Mouse (Mus musculus): ENCODE measurements around the gene Smug1.

Gene Smug1

GRCm38 (mm10) chr15:103167042-103167615 lies at the start of gene Smug1:
Smug1 (minus strand) TSS chr15:103167092.
- in situ Hi-C loops (cut with MseI, MboI) = loop anchor here in 1 of 2 experiments (5.0 kb wide), 1 partner anchor 180 kb away; no protein-coding TSS in a partner anchor

- in situ Hi-C loops (cut with MseI, MboI) = no loop called here
These were observed 49.2 kb upstream of the Smug1 start for GRCm38 (mm10) chr15:103216052-103216451.

GRCm38 (mm10) chr15:103214971-103215907 lies 48.3 kb upstream of the Smug1 start:
- in situ Hi-C loops (cut with MseI, MboI) = no loop called here

- in situ Hi-C loops (cut with MseI, MboI) = no loop called here
These were observed 47.3 kb upstream of the Smug1 start for GRCm38 (mm10) chr15:103214149-103214548.

- in situ Hi-C loops (cut with MseI, MboI) = no loop called here
These were observed 38.3 kb upstream of the Smug1 start for GRCm38 (mm10) chr15:103205156-103205555.

GRCm38 (mm10) chr15:103202088-103202793 lies 35.3 kb upstream of the Smug1 start:
- in situ Hi-C loops (cut with MseI, MboI) = no loop called here

GRCm38 (mm10) chr15:103197785-103198184 lies 30.9 kb upstream of the Smug1 start:
- in situ Hi-C loops (cut with MseI, MboI) = no loop called here

- in situ Hi-C loops (cut with MseI, MboI) = no loop called here
These were observed 29.9 kb upstream of the Smug1 start for GRCm38 (mm10) chr15:103196835-103197234.

GRCm38 (mm10) chr15:103193606-103194005 lies 26.7 kb upstream of the Smug1 start:
- in situ Hi-C loops (cut with MseI, MboI) = no loop called here

GRCm38 (mm10) chr15:103190531-103191462 lies 23.9 kb upstream of the Smug1 start:
- in situ Hi-C loops (cut with MseI, MboI) = no loop called here

- in situ Hi-C loops (cut with MseI, MboI) = no loop called here
These were observed 23.2 kb upstream of the Smug1 start for GRCm38 (mm10) chr15:103190083-103190482.

GRCm38 (mm10) chr15:103187803-103188202 lies 20.9 kb upstream of the Smug1 start:
- in situ Hi-C loops (cut with MseI, MboI) = no loop called here

GRCm38 (mm10) chr15:103185462-103186198 lies 18.7 kb upstream of the Smug1 start:
- in situ Hi-C loops (cut with MseI, MboI) = no loop called here

GRCm38 (mm10) chr15:103183651-103184610 lies 17.0 kb upstream of the Smug1 start:
- in situ Hi-C loops (cut with MseI, MboI) = no loop called here

GRCm38 (mm10) chr15:103183135-103183534 lies 16.2 kb upstream of the Smug1 start:
- in situ Hi-C loops (cut with MseI, MboI) = no loop called here

- in situ Hi-C loops (cut with MseI, MboI) = no loop called here
These were observed 15.4 kb upstream of the Smug1 start for GRCm38 (mm10) chr15:103182166-103182790.

- in situ Hi-C loops (cut with MseI, MboI) = no loop called here
These were observed 13.5 kb upstream of the Smug1 start for GRCm38 (mm10) chr15:103180406-103180805.

- in situ Hi-C loops (cut with MseI, MboI) = no loop called here
These were observed 11.9 kb upstream of the Smug1 start for GRCm38 (mm10) chr15:103178767-103179166.

- in situ Hi-C loops (cut with MseI, MboI) = no loop called here
These were observed 11.2 kb upstream of the Smug1 start for GRCm38 (mm10) chr15:103178137-103178536.

Data from mouse trophoblast stem cell (cell line).